Mouse (Mus musculus): ENCODE data around the gene Snrnp70.

Gene Snrnp70

DNA sequence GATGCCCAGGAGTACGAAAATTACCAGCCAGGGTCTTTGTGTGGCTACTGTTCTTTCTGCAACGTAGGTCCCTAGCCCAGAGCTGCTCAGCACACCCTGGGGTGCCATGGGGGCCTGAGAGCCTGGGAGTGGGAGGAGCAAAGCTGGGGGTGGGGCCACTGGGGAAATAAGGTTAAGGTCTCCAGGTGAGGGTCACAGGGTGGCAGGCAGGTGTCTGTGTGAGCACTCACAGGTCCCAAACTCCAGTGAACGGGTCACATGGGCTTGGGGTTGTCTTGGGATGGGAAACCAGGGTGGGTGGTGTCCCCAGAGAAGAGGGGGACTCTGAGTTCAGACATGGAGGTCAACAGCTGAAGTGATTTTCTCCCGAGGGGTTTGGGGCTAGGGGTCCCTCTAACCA is 58.1 kb downstream of the Snrnp70 start:
- WGBS = 16% methylated on average over 4 of the region's 4 CpGs

DNA sequence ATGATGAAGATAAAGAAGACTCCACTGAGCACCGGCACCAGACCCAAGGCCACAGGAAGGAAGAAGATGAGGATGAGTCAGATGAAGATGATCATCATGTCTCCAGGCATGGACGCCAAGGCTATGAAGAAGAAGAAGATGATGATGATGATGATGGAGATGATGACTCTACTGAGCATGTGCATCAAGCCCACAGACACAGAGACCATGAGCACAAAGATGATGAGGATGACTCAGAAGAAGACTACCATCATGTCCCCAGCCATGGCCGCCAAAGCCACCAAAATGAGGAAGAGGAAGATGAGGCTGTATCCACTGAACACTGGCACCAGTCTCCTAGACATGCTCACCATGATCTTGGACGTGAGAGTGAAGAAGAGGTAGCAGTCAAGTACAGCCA is 59.2 kb downstream of the Snrnp70 start:
- 92% methylated on average over 4 of the region's 4 CpGs for WGBS

DNA sequence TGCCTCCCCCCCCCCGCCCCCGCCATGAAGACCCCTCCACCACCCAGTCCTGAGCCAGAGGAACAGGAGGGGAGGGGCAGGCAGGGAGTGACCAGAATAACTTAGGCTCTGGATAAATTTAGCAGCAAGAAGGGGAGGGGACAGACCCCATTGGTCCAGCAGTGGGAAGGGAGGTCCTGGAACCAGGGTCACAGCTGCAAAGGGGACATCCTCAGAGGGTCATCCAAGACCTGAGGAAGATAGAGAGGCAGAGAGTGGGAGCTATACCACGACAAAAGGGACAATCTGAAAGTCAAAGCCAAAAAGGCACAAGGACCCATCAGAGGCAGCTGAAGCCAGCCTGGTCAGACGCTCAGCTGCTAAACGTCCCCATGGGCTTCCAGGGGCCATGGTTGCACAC is 60.5 kb downstream of the Snrnp70 start, which contains the start of gene Hrc:
Gene Hrc (plus strand): TSS at position 235 of the 400 bp plus-strand sequence.
- WGBS = 39% methylated on average over 5 of the region's 5 CpGs

DNA sequence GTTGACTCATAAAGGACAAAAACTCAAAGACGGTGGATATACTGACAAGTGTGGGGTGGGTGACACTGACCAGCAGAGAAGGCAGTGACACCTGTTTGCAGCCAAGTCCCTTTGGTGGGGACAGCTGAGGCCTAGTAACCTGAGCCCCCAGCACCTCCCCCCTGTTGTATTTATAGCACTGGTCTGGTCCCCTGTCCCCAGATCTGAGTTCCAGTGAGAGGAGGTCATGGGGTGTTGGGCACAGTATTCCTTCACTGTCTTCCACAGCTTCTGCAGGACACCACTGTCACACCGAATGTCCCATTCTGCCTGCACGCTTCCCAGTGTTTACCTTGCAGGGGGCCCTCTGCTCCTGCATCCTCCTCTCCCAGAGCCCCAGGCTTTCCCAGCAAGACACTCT is 60.9 kb downstream of the Snrnp70 start:
- 43% methylated on average over 3 of the region's 3 CpGs for WGBS

DNA sequence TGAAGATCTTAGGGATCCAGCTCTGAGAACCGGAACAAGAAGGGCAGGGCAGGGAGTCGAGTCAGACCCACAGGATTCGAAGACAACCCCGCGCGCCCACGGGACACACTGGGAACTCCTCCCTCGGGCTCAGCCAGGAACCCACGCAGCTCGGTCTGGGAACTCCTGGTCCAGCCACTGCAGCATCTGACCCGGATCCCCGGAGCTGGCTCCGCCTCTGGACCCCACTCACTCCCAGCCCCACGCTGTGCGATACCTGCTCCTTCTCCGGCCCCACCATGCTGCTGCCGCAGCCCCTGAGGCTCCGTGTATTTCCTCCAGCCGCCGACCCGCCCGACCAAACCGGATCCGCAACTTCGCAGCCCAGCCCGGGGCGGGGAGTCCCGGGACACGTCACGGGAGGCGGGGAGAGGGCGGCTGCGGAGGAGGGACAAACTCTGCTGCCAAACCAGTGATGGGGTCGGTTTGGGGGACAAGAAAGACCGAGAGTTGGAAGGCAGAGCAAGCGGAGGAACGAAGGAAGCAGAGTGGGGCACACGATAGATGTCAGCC is 62.0 kb downstream of the Snrnp70 start, which contains the start of gene Trpm4:
Gene Trpm4 (minus strand): TSS at position 350 of the 552 bp plus-strand sequence.
- WGBS = under 1% methylated on average over 38 of the region's 38 CpGs

DNA sequence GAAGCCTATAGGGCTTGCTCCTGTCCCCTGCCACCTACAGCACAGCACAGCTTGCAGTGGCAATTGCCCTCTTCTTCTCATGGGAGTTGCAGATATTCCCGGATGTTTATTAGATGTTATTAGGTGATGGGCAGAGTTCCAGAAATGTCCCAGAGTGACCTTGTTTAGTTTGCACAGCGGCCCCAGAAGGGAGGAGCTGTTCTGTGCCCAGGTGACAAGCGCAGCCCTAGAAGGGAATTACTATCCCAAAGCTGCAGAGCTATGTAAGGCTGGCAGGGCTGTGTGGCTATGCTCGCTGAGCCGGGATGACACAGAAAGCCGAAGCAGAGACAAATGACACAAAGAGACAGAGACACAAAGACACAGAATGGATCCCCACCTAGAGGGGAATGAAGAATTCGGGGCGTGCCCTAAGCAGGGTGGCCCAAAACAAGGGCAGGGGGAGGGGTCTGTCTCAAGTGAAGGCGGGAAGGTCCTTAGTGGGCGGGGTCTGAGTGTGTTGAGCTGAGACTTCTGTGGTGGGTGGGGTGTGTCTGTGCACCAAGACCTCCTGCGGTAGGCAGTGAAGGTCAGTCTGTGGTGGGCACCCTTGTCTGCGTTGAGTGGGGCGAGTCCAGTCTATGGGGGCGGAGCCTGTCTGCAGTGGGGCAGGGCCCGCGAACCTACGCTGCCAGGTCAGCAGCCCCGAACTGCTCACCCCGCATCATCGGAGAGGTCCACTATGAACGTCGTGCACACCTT is 62.7 kb downstream of the Snrnp70 start:
- WGBS = 3% methylated on average over 21 of the region's 22 CpGs

DNA sequence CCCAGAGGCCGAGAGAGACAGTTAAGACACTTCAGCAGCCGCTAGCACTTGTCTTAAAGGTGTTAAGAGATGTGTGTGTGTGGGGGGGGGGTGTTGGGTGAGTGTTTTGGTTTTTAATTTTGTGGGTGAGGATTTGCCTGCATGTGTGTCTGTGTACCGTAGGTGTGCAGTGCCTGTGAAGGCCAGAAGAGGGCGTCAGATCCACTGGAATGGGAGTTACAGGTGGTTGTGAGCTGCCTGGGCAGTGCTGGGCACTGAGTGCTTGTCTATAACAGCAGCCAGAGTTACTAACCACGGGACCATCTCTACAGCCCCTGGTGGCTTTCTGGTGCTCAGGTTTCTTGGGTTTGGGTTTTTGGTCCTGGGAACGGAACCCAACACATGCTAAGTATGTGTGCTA is 64.0 kb downstream of the Snrnp70 start:
- WGBS = 81% methylated on average over 6 of the region's 6 CpGs

DNA sequence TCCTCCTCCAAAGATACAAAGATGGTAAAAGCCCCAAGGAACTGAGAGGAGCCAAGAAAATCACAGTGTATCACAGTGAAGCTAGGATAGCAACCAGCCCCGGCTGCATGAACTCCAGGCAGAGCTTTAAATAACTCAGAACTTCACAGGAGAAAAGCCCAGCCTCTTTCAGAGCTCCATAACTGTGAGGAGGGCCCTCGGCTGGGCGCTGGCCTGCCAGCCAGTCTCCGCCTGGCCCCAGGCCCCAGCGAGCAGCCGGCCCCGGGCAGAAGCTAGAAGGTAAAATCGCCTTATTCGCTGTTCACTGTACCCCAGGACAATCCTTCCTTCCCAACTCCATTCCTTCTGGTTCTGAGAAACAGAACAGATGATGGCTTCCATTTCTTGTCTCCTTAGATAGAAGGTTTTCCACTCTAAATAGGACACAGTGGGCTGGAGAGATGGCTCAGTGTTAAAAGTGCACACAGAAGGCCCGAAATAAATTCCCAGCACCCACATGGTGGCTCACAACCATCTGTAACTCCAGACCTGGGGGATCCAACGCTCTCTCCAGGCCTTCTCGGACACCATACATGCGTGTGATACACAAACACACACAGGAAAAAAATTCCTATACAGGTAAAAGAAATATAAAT is 66.6 kb downstream of the Snrnp70 start:
- WGBS = 51% methylated on average over 13 of the region's 13 CpGs
